Mouse (Mus musculus) embryo, embryonic 11 days (tissue): Measurements from ENCODE around the gene Umad1.

Experiments
- DNase-seq: peaks from one replicate; pipeline ENCODE4 v3.0.0-alpha.2; 2015

Umad1 gene

DNA sequence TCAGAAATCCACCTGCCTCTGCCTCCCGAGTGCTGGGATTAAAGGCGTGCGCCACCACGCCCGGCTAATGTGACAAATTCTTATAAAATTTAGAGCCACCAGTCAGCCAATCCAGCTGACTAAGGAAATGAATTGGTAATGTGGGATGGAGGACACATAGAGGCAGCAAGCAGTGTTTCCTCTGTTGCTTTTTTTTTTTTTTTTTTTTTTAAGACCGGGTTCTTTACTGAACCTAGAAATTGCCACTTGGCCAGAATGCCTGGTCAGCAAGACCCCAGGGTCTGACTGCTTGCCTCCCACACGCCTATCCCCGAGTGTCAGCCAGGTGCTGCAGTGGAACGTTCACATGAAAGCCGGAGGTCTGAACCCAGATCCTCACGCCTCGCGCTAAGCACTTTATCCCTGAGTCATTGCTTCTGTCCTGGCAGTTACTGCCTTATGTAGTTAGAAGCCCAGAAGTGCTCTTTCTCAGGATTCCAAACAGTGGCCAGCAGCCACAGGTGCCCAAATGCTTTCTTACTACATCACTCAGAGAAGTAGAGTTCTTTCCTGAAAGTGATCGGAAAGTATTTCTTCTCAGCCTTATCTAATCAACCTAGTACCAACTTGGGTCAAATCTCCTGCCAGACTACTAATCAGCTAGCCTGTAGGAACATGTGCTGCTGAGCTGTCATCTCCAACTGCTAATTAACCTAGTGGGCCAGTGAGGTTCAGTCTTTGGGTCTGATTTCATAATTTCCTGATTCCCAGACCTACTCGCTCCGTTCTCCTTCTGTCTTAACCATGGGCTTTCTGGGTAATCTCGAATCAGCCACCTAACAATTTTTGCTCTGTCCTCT is 225.6 kb downstream of the Umad1 start:
- DNase-seq = no peak

DNA sequence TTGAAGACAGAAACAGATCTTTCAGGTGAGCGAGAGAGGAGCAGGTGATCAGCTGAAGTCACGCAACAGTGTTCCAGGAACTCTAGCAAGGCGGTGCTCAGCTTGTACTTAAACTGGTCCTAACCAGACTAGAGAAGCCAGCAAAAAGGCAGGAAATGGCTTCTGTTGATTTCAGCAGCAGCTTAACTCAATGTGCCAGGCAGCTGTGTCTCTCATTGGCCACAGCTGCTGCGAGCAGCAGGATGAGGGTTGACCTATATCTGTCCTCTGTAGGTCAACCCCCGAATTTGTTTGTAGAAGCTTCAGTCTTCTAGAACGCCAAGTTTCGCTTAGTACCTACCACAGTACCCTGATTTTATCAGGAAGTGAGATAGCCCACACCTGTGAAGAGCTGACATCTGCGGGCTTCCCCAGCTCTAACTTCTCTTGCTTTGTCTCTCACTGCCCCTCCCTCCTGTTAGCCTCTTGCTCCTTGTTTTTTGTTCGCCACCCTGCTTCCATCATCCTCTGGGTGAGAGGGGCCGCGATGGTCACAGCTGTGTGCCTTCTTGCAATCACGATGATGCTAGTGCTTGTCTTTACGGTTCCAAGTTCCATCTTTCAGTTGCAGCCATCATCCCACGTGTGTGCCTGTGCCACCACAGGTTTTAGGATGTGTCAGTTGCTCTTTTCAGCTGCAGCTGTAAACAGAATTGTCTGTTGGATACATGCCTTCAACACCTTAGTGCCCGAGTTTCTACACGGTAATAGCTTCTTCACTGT is 226.5 kb downstream of the Umad1 start:
- no peak for DNase-seq

GRCm38 (mm10) chr6:8486391-8487043 is 227.4 kb downstream of the Umad1 start:
- DNase-seq = no peak

DNA sequence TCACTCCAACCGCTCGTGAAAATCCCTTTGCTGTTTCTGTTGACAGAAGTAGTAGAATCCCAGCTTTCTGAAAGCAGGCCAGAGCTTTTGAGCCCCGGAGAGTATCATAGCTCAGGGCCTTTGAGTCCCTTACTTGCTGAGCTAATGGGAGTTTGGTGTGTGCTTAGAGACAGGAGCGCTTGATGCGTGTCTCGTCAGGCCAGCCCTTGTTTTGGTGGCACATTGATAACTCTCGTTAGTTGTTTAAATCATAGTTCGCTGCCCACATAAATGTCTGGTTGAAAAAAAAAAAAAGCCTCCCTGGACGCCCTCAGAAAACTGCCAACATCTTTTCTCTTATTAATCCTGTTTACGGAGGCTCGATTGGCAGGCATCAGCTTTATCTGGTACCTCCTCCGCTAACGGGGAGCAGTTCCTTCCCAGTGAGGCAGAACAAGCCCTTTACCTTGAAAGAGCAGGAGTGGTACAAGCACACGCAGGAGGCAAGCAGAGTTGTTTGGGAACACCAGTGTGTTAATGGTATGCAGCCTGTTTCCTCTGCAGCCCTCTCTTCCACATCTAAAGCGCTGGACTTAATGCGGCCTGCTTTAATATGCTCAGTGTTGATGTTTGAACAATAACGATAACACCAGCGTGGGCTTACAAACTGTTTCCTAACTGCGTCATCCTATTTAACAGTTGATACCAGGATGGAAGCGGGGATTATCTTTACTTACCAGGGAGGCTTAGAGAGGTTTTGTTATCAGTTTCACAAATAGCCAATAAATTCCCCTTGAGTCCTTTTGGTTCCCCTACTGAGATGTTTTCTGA is 228.2 kb downstream of the Umad1 start:
- no peak for DNase-seq

GRCm38 (mm10) chr6:8488249-8488648 is 229.2 kb downstream of the Umad1 start:
- no peak for DNase-seq

GRCm38 (mm10) chr6:8489266-8489665 is 230.2 kb downstream of the Umad1 start:
- DNase-seq = no peak

- no peak for DNase-seq
Observed at GRCm38 (mm10) chr6:8489938-8490585, 231.0 kb downstream of the Umad1 start.

- DNase-seq = no peak
Observed at GRCm38 (mm10) chr6:8492248-8492647, 233.2 kb downstream of the Umad1 start.

- no peak for DNase-seq
Observed at GRCm38 (mm10) chr6:8495109-8495826, 236.2 kb downstream of the Umad1 start.

DNA sequence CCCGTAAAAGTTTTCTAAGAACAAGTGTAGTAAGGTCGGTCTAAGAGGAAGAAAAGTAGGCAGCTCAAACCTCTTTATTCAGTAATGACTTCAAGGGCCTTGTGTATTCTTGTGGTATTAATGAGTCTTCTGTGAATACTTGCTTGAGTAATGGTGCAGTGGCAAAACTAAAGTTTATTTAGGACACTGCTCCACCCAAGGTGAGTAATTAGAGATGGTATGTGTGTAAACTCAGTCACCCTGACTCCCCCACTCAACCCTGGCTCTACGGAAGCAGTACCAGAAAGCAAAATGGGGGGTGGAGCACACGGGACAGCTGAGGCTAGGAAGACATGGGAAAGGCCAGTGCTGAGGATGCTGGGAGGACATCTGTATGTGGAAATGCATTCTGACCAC is 236.7 kb downstream of the Umad1 start:
- no peak for DNase-seq

GRCm38 (mm10) chr6:8497234-8497867 is 238.3 kb downstream of the Umad1 start:
- no peak for DNase-seq

- no peak for DNase-seq
Observed at GRCm38 (mm10) chr6:8497868-8498257, 238.8 kb downstream of the Umad1 start.

GRCm38 (mm10) chr6:8498961-8499360 is 239.9 kb downstream of the Umad1 start:
- no peak for DNase-seq

DNA sequence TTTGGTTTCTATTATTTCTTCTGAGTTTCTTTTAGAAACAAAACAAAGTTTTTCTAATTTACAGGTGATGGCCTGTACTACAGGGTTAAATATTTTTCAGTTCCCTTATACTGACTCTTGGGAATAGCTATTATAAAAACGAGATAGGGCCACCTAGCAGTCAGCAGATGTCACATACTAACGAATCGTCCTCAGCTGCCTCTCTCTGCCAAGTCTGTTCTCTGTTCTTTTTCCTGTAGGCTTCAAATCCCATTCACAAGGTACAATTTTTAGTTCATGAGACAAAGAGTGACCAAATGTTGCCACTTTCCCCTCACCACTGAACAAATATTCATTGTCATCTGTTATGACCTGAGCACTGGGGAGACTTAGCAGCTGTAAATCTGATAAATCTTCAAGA is 244.9 kb downstream of the Umad1 start:
- DNase-seq = no peak

DNA sequence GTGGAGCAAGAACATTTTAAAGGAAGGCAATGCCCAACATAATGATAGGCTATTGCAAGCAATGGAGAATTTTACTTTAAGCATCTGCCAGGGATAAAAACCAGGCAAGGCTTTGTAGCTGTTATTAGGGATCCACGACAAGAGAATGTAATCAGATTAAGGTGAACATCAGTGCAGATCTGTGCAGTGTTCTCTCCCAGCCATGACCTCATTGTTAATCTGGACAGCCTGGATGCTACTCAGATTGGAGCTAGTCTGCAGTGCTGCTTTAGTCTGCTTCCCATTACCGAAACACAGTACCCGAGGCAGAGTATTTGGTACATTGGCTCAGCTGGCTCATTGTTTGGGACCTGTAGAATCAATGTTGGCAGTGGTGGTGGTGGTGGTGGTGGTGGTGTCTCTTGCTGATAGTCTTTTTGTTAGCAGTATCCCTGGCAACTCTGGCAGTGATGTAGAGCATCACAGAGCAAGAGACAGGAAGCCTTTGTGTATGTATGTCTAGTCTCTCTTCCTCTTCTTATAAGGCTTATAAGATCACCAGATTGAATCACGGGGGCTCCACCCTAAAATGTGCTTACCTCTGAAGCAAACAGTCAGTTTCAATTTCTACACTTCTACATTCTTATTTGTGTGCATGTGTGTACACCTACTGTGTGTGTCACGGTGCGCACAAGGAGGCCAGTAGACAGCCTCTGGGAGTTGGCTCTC is 245.6 kb downstream of the Umad1 start:
- DNase-seq = no peak

- DNase-seq = no peak
Observed at GRCm38 (mm10) chr6:8506631-8507030, 247.5 kb downstream of the Umad1 start.
